Mouse (Mus musculus) spleen, adult 2 months (tissue): ENCODE measurements around the gene Zfp385b.

Source experiments
- CTCF ChIP-seq: fragments of 200-500 bp; IDR thresholded peaks from 2 replicates; pipeline ENCODE4 v1.5.1; 2011; ENCODE audit warnings: mild to moderate bottlenecking, inconsistent platforms; ENCODE audit not compliant: insufficient read depth, insufficient read length, insufficient replicate concordance; ENCODE audit errors: extremely low read depth
- POLR2A ChIP-seq: fragments of 200-500 bp; IDR thresholded peaks from 2 replicates; pipeline ENCODE4 v1.6.1; 2011; ENCODE audit warnings: low read depth, low read length, inconsistent platforms

- no peak for TF ChIP-seq CTCF
- no peak for TF ChIP-seq POLR2A
These were observed 338.2 kb downstream of the Zfp385b start for GRCm38 (mm10) chr2:77481274-77481673.
